Mouse (Mus musculus) hindbrain, postnatal 0 days (tissue): ENCODE results near the gene BC067074. TPM values are rescaled to one million over a fixed set of nuclear protein-coding genes. Genes with fewer than 3 reads are reported as not detected.

Source experiments
- ATAC-seq: fragments of 200-750 bp; cut with Nextera tagmentation; 2 replicates; pipeline ENCODE4 v1.8.0; 2017; ENCODE audit warnings: mild to moderate bottlenecking, moderate TSS enrichment, moderate library complexity
- DNase-seq: peaks from one replicate; pipeline ENCODE4 v3.0.0-alpha.2; 2015; ENCODE audit warnings: low spot score
- H3K27ac ChIP-seq: fragments of 300-500 bp; sonication (generic); 2 replicates; pipeline ENCODE4 v1.5.1; 2014; ENCODE audit warnings: mild to moderate bottlenecking
- H3K27me3 ChIP-seq: fragments of 300-500 bp; sonication (generic); 2 replicates; pipeline ENCODE4 v1.6.1; 2014; ENCODE audit warnings: low read length, mixed read lengths; ENCODE audit not compliant: insufficient read depth
- H3K36me3 ChIP-seq: fragments of 300-500 bp; sonication (generic); 2 replicates; pipeline ENCODE4 v1.6.1; 2014; ENCODE audit warnings: low read length, mixed read lengths; ENCODE audit not compliant: insufficient read depth
- H3K4me1 ChIP-seq: fragments of 300-500 bp; sonication (generic); 2 replicates; pipeline ENCODE4 v1.6.1; 2014; ENCODE audit warnings: antibody characterized with exemption, low read length, mixed read lengths; ENCODE audit not compliant: insufficient read depth
- H3K4me2 ChIP-seq: fragments of 300-500 bp; sonication (generic); 2 replicates; pipeline ENCODE4 v1.6.1; 2014; ENCODE audit warnings: low read depth, mild to moderate bottlenecking, low read length, moderate library complexity, mixed read lengths
- H3K4me3 ChIP-seq: fragments of 300-500 bp; sonication (generic); 2 replicates; pipeline ENCODE4 v1.5.1; 2014; ENCODE audit warnings: low read length
- H3K9ac ChIP-seq: fragments of 300-500 bp; sonication (generic); replicated peaks from 2 replicates; pipeline ENCODE4 v1.6.1; 2014; ENCODE audit warnings: mild to moderate bottlenecking, low read length, moderate library complexity, mixed read lengths
- H3K9me3 ChIP-seq: fragments of 300-500 bp; sonication (generic); 2 replicates; pipeline ENCODE4 v1.6.1; 2016; ENCODE audit warnings: low read length, mixed read lengths
- CTCF ChIP-seq: IDR thresholded peaks from 2 replicates; pipeline ENCODE4 v1.5.1; 2016; ENCODE audit warnings: antibody characterized with exemption, control low read depth, low read depth
- WGBS: fragments of 180-500 bp; shearing (Covaris S2); extraction: QIAGEN DNeasy Blood & Tissue Kit; methylation state at CpG from one replicate; pipeline ENCODE4 v1.1.7; 2014; 5-methylcytosine and 5-hydroxymethylcytosine counted together
- polyA plus RNA-seq: library from polyadenylated mRNA; unstranded; fragments of >200 nt; fragmentation: Nextera tagmentation; extraction: Ambion mirVana; gene quantifications from 2 replicates; pipeline ENCODE4 v1.2.1, GENCODE M21; 2015
- total RNA-seq: library from RNA; depleted of rRNA; stranded (reverse); fragments of >200 nt; gene quantifications from 2 replicates; pipeline ENCODE4 v1.2.3, GENCODE M21; 2014

BC067074 gene
- total and polyA plus RNA-seq, 2 experiments from 2014 or later, result 1.1 to 3.0 TPM

GRCm38 (mm10) chr13:113353546-113353945 lies 60.6 kb downstream of the BC067074 start:
- no peak for DNase-seq
- Histone ChIP-seq H3K9me3 (no peaks in the 10 kb centered on the region), H3K27me3 (no peaks in the 10 kb centered on the region), H3K27ac (no peak overlapping the region), H3K36me3 (no peaks in the 10 kb centered on the region), H3K4me1 (0 out of 2 replicates have a peak, but pooled peaks cover 2% of the 10 kb centered on the region), H3K9ac (no peak overlapping the region), H3K4me2 (no peak overlapping the region), H3K4me3 (no peak overlapping the region)
- TF ChIP-seq CTCF, result no peak
- WGBS, result 80% methylated on average over 3 of the region's 3 CpGs
- ATAC-seq, result no peak

GRCm38 (mm10) chr13:113353955-113354354 lies 61.0 kb downstream of the BC067074 start:
- Histone ChIP-seq H3K27ac (no peak overlapping the region), H3K36me3 (no peaks in the 10 kb centered on the region), H3K4me2 (no peak overlapping the region), H3K9me3 (no peaks in the 10 kb centered on the region), H3K4me1 (0 out of 2 replicates have a peak, but pooled peaks cover 2% of the 10 kb centered on the region), H3K9ac (no peak overlapping the region), H3K27me3 (no peaks in the 10 kb centered on the region), H3K4me3 (no peak overlapping the region)
- WGBS, result 86% methylated on average over 4 of the region's 4 CpGs
- no peak for ATAC-seq
- no peak for DNase-seq
- TF ChIP-seq CTCF, result no peak

- Histone ChIP-seq H3K4me3 (no peak overlapping the region), H3K4me2 (no peak overlapping the region)
- DNase-seq, result peak; percentile 51
Observed at GRCm38 (mm10) chr13:113355022-113355421, 62.1 kb downstream of the BC067074 start.

GRCm38 (mm10) chr13:113357438-113358144 lies 64.6 kb downstream of the BC067074 start:
- H3K27ac ChIP-seq, result no peak overlapping the region
- H3K9me3 ChIP-seq, result no peaks in the 10 kb centered on the region
- no peak for ATAC-seq
- peak; percentile 59 for DNase-seq
- WGBS, result 40% methylated on average over 13 of the region's 13 CpGs
- H3K4me1 ChIP-seq, result 0 out of 2 replicates have a peak, but pooled peaks cover 2% of the 10 kb centered on the region
- H3K9ac ChIP-seq, result no peak overlapping the region
- H3K4me2 ChIP-seq, result no peak overlapping the region
- no peaks in the 10 kb centered on the region for H3K36me3 ChIP-seq
- TF ChIP-seq CTCF, result no peak
- no peak overlapping the region for H3K4me3 ChIP-seq
- no peaks in the 10 kb centered on the region for H3K27me3 ChIP-seq

More at GRCm38 (mm10) chr13:113355022-113355421, 62.1 kb downstream of the BC067074 start:
- 17% methylated on average over 4 of the region's 4 CpGs for WGBS
- Histone ChIP-seq H3K4me1 (0 out of 2 replicates have a peak, but pooled peaks cover 2% of the 10 kb centered on the region), H3K9me3 (no peaks in the 10 kb centered on the region), H3K27ac (no peak overlapping the region), H3K27me3 (no peaks in the 10 kb centered on the region), H3K36me3 (no peaks in the 10 kb centered on the region), H3K9ac (no peak overlapping the region)
- no peak for TF ChIP-seq CTCF
- peak; percentile 51; the same call in 1 of the 2 replicates for ATAC-seq

- WGBS, result 85% methylated on average over 1 of the region's 1 CpGs
- Histone ChIP-seq H3K4me1 (no peaks in the 10 kb centered on the region), H3K9ac (no peak overlapping the region)
Observed at GRCm38 (mm10) chr13:113359676-113360075, 66.7 kb downstream of the BC067074 start.

GRCm38 (mm10) chr13:113365976-113366375 lies 73.0 kb downstream of the BC067074 start:
- H3K9me3 ChIP-seq, result no peaks in the 10 kb centered on the region
- DNase-seq, result no peak
- H3K4me2 ChIP-seq, result no peak overlapping the region
- H3K27me3 ChIP-seq, result no peaks in the 10 kb centered on the region
- no peak for ATAC-seq
- 90% methylated on average over 10 of the region's 10 CpGs for WGBS
- H3K9ac ChIP-seq, result no peak overlapping the region
- no peak overlapping the region for H3K4me3 ChIP-seq
- H3K27ac ChIP-seq, result no peak overlapping the region
- no peaks in the 10 kb centered on the region for H3K4me1 ChIP-seq
- TF ChIP-seq CTCF, result no peak
- no peaks in the 10 kb centered on the region for H3K36me3 ChIP-seq

More at GRCm38 (mm10) chr13:113359676-113360075, 66.7 kb downstream of the BC067074 start:
- Histone ChIP-seq H3K36me3 (no peaks in the 10 kb centered on the region), H3K27ac (no peak overlapping the region), H3K9me3 (no peaks in the 10 kb centered on the region), H3K4me2 (no peak overlapping the region), H3K27me3 (no peaks in the 10 kb centered on the region), H3K4me3 (no peak overlapping the region)
- ATAC-seq, result no peak
- TF ChIP-seq CTCF, result no peak
- no peak for DNase-seq

GRCm38 (mm10) chr13:113368931-113369579 lies 76.1 kb downstream of the BC067074 start:
- H3K27me3 ChIP-seq, result no peaks in the 10 kb centered on the region
- TF ChIP-seq CTCF, result no peak

More at GRCm38 (mm10) chr13:113368931-113369579, 76.1 kb downstream of the BC067074 start:
- Histone ChIP-seq H3K4me2 (no peak overlapping the region), H3K9ac (no peak overlapping the region), H3K4me3 (no peak overlapping the region), H3K36me3 (no peaks in the 10 kb centered on the region), H3K9me3 (no peaks in the 10 kb centered on the region), H3K4me1 (no peaks in the 10 kb centered on the region), H3K27ac (no peak overlapping the region)
- no peak for DNase-seq
- ATAC-seq, result peak; percentile 30; the same call in 1 of the 2 replicates
- 68% methylated on average over 13 of the region's 13 CpGs for WGBS
